ENCODE assay signal across 9 mouse cellular contexts in genomic region chr17:34090923-34091322, GRCm38 (mm10). TPM values are rescaled to one million over a fixed set of nuclear protein-coding genes. Genes with fewer than 3 reads are reported as not detected.
A peak's percentile ranks its signal among the peaks of the same experiment; 100 is the strongest.
DNase-seq lines count a peak whose midpoint lies in the region; ATAC-seq and TF ChIP-seq lines count a peak whose summit lies in the region.
"Had no signal": no experiment of that assay in that cellular context is flagged by ENCODE, and none has a peak within 500 bp of the region (broad histone marks: within the 10 kb centered on the region; RNA-seq: fewer than 3 reads in every experiment).

No protein-coding gene starts in this region.

- no peak for ATAC-seq in intestine, postnatal 0 days
- ATAC-seq in intestine, embryonic 16.5 days, result no peak

- no peak overlapping the region for H3K27ac ChIP-seq in intestine, postnatal 0 days (ENCODE audit: low read depth, low read length)
- H3K27ac ChIP-seq in intestine, embryonic 16.5 days (ENCODE audit: low read length), result no peak overlapping the region
- H3K27ac ChIP-seq: liver, embryonic 15.5 days had no signal

- H3K4me1 ChIP-seq in intestine, postnatal 0 days (replicated peaks; ENCODE audit: control insufficient read depth, insufficient read depth, low read length), result no peaks in the 10 kb centered on the region
- H3K4me1 ChIP-seq in intestine, embryonic 16.5 days (ENCODE audit: control insufficient read depth, insufficient read depth, low read length), result no peaks in the 10 kb centered on the region
- peaks cover 52% of the 10 kb centered on the region for H3K4me1 ChIP-seq in E14TG2a.4 (replicated peaks; ENCODE audit: low read depth, low read length)

- TF ChIP-seq POLR2A in brain, embryonic 14.5 days (IDR thresholded peaks at IDR 0.05; ENCODE audit: borderline replicate concordance, extremely low read depth, insufficient read depth, insufficient read length, poor library complexity, severe bottlenecking), result no peak

- no peak overlapping the region for H3K4me3 ChIP-seq in intestine, postnatal 0 days (ENCODE audit: low read depth, low read length)
- no peak overlapping the region for H3K4me3 ChIP-seq in intestine, embryonic 16.5 days (ENCODE audit: low read length)
- H3K4me3 ChIP-seq in E14TG2a.4 (replicated peaks; ENCODE audit: low read length), result peak overlapping the region; percentile 32; the same call in 1 of the 2 replicates
- H3K4me3 ChIP-seq: liver, embryonic 15.5 days had no signal

- H3K27me3 ChIP-seq in intestine, postnatal 0 days (replicated peaks; ENCODE audit: control insufficient read depth, insufficient read depth, low read length), result no peaks in the 10 kb centered on the region
- no peaks in the 10 kb centered on the region for H3K27me3 ChIP-seq in intestine, embryonic 16.5 days (replicated peaks; ENCODE audit: control insufficient read depth, insufficient read depth, low read length)
- peaks cover 12% of the 10 kb centered on the region for H3K27me3 ChIP-seq in E14TG2a.4 (ENCODE audit: insufficient read depth, low read length)
- H3K27me3 ChIP-seq: liver, embryonic 15.5 days had no signal

- no peaks in the 10 kb centered on the region for H3K36me3 ChIP-seq in intestine, postnatal 0 days (ENCODE audit: control insufficient read depth, insufficient read depth)
- no peaks in the 10 kb centered on the region for H3K36me3 ChIP-seq in intestine, embryonic 16.5 days (ENCODE audit: control insufficient read depth, insufficient read depth, low read length)
- H3K36me3 ChIP-seq in E14TG2a.4 (ENCODE audit: insufficient read depth, low read length), result no peaks in the 10 kb centered on the region
- H3K36me3 ChIP-seq: liver, embryonic 15.5 days had no signal

- H3K9me3 ChIP-seq in intestine, postnatal 0 days (ENCODE audit: control insufficient read depth), result no peaks in the 10 kb centered on the region
- no peaks in the 10 kb centered on the region for H3K9me3 ChIP-seq in intestine, embryonic 16.5 days (ENCODE audit: control insufficient read depth, low read length)
- peaks cover 13% of the 10 kb centered on the region for H3K9me3 ChIP-seq in E14TG2a.4 (ENCODE audit: low read length)
- H3K9me3 ChIP-seq: liver, embryonic 15.5 days had no signal

- DNase-seq in brain, embryonic 14.5 days (ENCODE audit: low read depth), result no peak
- peak; percentile 26 to 79 for DNase-seq in spleen, postnatal 10 days (ENCODE audit: low spot score in 2 of 2)
- no peak for DNase-seq in frontal cortex, postnatal 36 days (ENCODE audit: low spot score in 2 of 2)
- no peak for DNase-seq in left cerebral cortex, adult 9 months (ENCODE audit: low spot score in 2 of 2)
- no peak for DNase-seq in right cerebral cortex, adult 2 months (ENCODE audit: low spot score in 2 of 2)

- 60% methylated on average over 7 of the region's 7 CpGs for WGBS in intestine, postnatal 0 days
- 53% methylated on average over 7 of the region's 7 CpGs for WGBS in intestine, embryonic 16.5 days

- H3K9ac ChIP-seq in intestine, postnatal 0 days (ENCODE audit: low read depth, low read length), result no peak overlapping the region
- no peak overlapping the region for H3K9ac ChIP-seq in intestine, embryonic 16.5 days (ENCODE audit: low read depth, low read length)
- H3K9ac ChIP-seq: liver, embryonic 15.5 days had no signal

- H3K4me2 ChIP-seq in intestine, postnatal 0 days (replicated peaks; ENCODE audit: low read depth), result no peak overlapping the region
- no peak overlapping the region for H3K4me2 ChIP-seq in intestine, embryonic 16.5 days (ENCODE audit: low read depth, low read length)
- H3K4me2 ChIP-seq: liver, embryonic 15.5 days had no signal

- peak; percentile 63 for TF ChIP-seq CTCF in intestine, postnatal 0 days (IDR thresholded peaks at IDR 0.05; ENCODE audit: low read depth)
- TF ChIP-seq CTCF in E14TG2a.4 (conservative IDR thresholded peaks at IDR 0.05; ENCODE audit: low read length), result peak; percentile 65
- TF ChIP-seq CTCF in brain, embryonic 14.5 days (IDR thresholded peaks at IDR 0.05; ENCODE audit: borderline replicate concordance, extremely low read depth, insufficient read depth, insufficient read length), result 0 out of 2 replicates have a peak, but pooled peaks have one; percentile 24

RNA-seq across cellular contexts. Expression of gene H2-Oa, which starts 1.2 kb away (rescaled TPM):
- polyA plus RNA-seq in intestine, postnatal 0 days (2015; fragmentation: Nextera tagmentation; extraction: Ambion mirVana), result 0.25 and 0.90 TPM in 2 replicates
- polyA plus RNA-seq in intestine, embryonic 16.5 days (2015; fragmentation: Nextera tagmentation; extraction: Ambion mirVana), result 0.62 and 0.95 TPM in 2 replicates
- polyA plus RNA-seq in brain, embryonic 14.5 days (2012; rRNA removed), result 0.07 and 0.20 TPM in 2 replicates

RNA-seq across cellular contexts. Expression of gene H2-DMa, which starts 28.4 kb away (rescaled TPM):
- 15.2 and 16.7 TPM in 2 replicates for polyA plus RNA-seq in intestine, postnatal 0 days (2015; fragmentation: Nextera tagmentation; extraction: Ambion mirVana)
- polyA plus RNA-seq in intestine, embryonic 16.5 days (2015; fragmentation: Nextera tagmentation; extraction: Ambion mirVana), result 13.4 and 15.3 TPM in 2 replicates
- 12.0 and 16.4 TPM in 2 replicates for polyA plus RNA-seq in brain, embryonic 14.5 days (2012; rRNA removed)

RNA-seq across cellular contexts. Expression of gene Brd2, which starts 31.5 kb away (rescaled TPM):
- 51.8 and 60.0 TPM in 2 replicates for polyA plus RNA-seq in intestine, postnatal 0 days (2015; fragmentation: Nextera tagmentation; extraction: Ambion mirVana)
- polyA plus RNA-seq in intestine, embryonic 16.5 days (2015; fragmentation: Nextera tagmentation; extraction: Ambion mirVana), result 72.3 and 73.0 TPM in 2 replicates
- polyA plus RNA-seq in brain, embryonic 14.5 days (2012; rRNA removed), result 186 and 256 TPM in 2 replicates

RNA-seq across cellular contexts. Expression of gene Col11a2, which starts 51.7 kb away (rescaled TPM):
- polyA plus RNA-seq in intestine, postnatal 0 days (2015; fragmentation: Nextera tagmentation; extraction: Ambion mirVana), result 0.13 and 0.21 TPM in 2 replicates
- 0.20 and 0.45 TPM in 2 replicates for polyA plus RNA-seq in intestine, embryonic 16.5 days (2015; fragmentation: Nextera tagmentation; extraction: Ambion mirVana)
- 11.5 and 11.8 TPM in 2 replicates for polyA plus RNA-seq in brain, embryonic 14.5 days (2012; rRNA removed)

RNA-seq across cellular contexts. Expression of gene H2-DMb2, which starts 52.2 kb away (rescaled TPM):
- polyA plus RNA-seq in intestine, postnatal 0 days (2015; fragmentation: Nextera tagmentation; extraction: Ambion mirVana), result 0.97 and 0.98 TPM in 2 replicates
- polyA plus RNA-seq in intestine, embryonic 16.5 days (2015; fragmentation: Nextera tagmentation; extraction: Ambion mirVana), result 0.87 and 0.99 TPM in 2 replicates
- 0.18 and 0.40 TPM in 2 replicates for polyA plus RNA-seq in brain, embryonic 14.5 days (2012; rRNA removed)

Comparison
In these comparisons a context has a peak if more than half of its experiments do, and no peak if none do; other contexts are left out.
1. DNase-seq: peak in spleen, postnatal 10 days (2 of 2); none in brain, embryonic 14.5 days (single experiment), frontal cortex, postnatal 36 days (0 of 2), left cerebral cortex, adult 9 months (0 of 2) and right cerebral cortex, adult 2 months (0 of 2).
2. Peak in every context shown above with its lines, with median percentiles within 50 percentile points of each other: CTCF ChIP-seq.